Mouse (Mus musculus) CD8-positive naive resting alpha-beta T cell, adult 2 months (primary cell): ENCODE measurements at regions not wholly inside any gene's neighbourhood (a gene's known extent, or its start where the extent isn't known, plus 50 kb on each side); places are given as distances from the start of the nearest gene placed in this dataset.

Source experiments
- DNase-seq, 2 experiments: peaks; one replicate each; pipeline ENCODE4 v3.0.0; 2022; ENCODE audit warnings: low read depth in 2 of 2, low spot score in 2 of 2

GRCm38 (mm10) chr6:33117877-33118276 is 57.8 kb upstream of the Chchd3 start:
- DNase-seq, result no peak

GRCm38 (mm10) chr6:33120581-33120980 is 60.5 kb upstream of the Chchd3 start:
- no peak for DNase-seq

- DNase-seq, result peak in 1 of 2 experiments; percentile 8
These were observed 66.5 kb upstream of the Chchd3 start for GRCm38 (mm10) chr6:33126574-33126973.

- DNase-seq, result no peak
These were observed 76.8 kb upstream of the Chchd3 start for GRCm38 (mm10) chr6:33136906-33137305.

GRCm38 (mm10) chr6:33137823-33138222 is 77.8 kb upstream of the Chchd3 start:
- no peak for DNase-seq

GRCm38 (mm10) chr6:33166479-33166878 is 82.4 kb upstream of the Exoc4 start:
- DNase-seq, result no peak

- no peak for DNase-seq
These were observed 75.3 kb upstream of the Exoc4 start for GRCm38 (mm10) chr6:33173606-33174005.

GRCm38 (mm10) chr6:33174616-33175015 is 74.3 kb upstream of the Exoc4 start:
- DNase-seq, result no peak

- DNase-seq, result no peak
These were observed 59.2 kb upstream of the Exoc4 start for GRCm38 (mm10) chr6:33189521-33190246.

GRCm38 (mm10) chr6:33193823-33194222 is 55.1 kb upstream of the Exoc4 start:
- DNase-seq, result no peak
